Mouse (Mus musculus) kidney, adult 9 months (tissue): ENCODE measurements around the gene Camk1d.

Experiments used
- DNase-seq: peaks from one replicate; pipeline ENCODE4 v3.0.0; 2022

Camk1d gene

GRCm38 (mm10) chr2:5388381-5388780 is 325.9 kb downstream of the Camk1d start:
- no peak for DNase-seq

DNA sequence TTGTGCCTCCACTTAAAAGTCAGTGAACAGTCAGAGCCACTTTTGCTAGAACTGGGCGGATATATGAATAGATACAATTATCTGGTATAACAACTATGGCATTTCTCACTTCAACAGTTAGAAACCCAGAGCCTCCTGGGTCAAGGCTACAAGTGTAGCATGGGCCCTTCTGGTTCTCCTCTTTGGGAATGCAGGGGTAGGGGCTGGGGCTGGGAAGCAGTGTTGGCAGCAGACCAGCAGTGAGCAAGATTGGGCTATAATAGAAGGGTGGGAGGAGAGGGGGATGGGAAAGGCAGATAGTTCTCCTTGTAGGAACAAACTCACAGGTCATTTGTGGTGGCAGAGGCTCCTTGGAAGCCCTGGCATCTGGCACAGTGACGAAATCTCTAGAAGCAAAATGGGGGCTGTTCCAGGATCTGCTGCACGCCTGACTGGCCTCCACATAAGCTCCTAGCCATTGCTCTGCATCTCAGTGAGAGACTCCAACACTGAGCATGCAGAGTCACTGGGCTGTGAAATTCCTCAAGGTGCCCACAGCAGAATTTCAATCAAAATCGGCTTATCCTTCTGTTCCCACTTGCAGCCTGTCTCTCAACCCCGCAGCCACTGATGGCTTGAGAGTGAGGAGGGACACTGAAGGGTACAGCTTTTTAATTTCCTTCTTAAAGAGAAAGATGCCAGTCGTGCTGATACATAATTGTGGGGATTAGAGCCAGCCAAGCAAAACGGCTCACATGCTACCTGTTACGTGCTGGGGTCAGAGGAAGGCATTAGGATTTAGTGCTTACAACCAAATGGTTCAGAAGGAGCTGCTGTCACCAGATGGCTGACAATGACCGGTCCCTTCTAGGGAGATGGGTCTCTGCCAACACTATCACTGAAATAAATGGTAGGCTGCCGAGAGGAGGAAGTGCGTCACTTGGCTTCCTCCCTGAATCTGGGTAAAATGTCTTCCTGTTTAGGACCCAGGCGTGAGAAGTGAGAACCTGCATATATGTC is 332.3 kb downstream of the Camk1d start:
- peak; percentile 28 for DNase-seq

- no peak for DNase-seq
Observed at GRCm38 (mm10) chr2:5380973-5381372, 333.3 kb downstream of the Camk1d start.

DNA sequence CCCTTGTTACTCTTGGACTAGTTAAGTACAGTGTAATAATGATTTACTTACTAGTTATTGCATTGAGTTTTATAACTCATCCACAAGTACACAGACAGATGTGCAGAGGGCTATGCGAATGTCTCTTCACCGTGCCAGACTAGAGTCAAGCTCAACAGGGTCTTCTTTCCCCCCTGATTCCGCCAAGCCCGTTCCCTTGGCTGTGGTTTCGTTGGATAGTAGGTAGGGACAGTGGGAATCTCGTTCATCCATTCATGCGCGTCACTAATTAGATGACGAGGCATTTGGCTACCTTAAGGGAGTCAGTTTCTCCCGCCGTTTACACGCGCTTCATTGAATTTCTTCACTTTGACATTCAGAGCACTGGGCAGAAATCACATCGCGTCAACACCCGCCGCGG is 335.4 kb downstream of the Camk1d start:
- peak; percentile 51 for DNase-seq

DNA sequence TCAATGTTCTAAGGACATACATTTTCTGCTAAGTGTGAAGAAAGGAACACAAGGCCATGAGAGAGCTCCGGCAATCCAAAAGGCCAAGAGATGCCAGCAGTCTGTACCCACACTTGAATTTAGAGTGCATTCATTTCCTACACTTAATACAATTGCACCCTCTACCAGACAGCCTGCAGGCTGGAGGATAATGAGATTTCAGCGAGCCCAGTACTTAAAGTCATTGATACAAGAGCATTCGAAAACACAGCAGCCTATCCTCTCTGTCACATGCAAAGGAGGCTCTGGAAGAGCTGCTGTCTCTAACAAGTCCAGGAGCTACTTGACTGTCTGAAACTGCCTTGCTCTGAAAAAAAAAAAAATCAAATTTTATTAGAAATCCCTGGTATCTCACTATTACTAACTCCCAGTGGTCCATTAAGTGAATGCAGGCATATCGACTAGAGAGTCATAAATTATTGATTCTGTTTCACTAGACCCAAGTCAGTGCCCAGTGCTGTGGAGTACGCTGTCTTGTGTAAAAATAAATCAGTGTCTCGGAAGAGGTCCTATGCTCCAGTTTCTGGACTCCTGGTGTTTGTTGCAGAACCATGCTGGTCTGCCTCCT is 336.1 kb downstream of the Camk1d start:
- no peak for DNase-seq

- peak; percentile 5 for DNase-seq
Observed at GRCm38 (mm10) chr2:5372886-5373429, 341.4 kb downstream of the Camk1d start.

DNA sequence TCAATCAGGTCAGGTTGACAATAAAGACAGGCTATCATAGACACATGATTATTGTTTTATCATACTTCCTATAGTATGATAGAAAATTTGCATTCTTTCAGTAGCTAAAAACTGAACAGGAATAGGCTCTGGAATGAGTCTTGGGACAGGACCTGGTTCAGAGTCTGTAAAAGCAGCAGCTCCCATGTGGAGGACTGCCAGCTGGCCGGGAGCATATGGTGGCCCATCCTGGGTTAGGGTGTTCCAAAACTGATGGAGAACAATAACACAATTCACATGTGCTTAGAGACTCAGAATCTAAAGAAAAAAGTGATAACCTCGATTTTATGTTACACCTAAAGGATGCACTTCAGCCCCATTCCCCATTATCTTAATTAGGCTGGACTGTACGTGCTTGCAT is 343.0 kb downstream of the Camk1d start:
- DNase-seq: no peak

- no peak for DNase-seq
Observed at GRCm38 (mm10) chr2:5370591-5370990, 343.7 kb downstream of the Camk1d start.

GRCm38 (mm10) chr2:5363836-5364235 is 350.5 kb downstream of the Camk1d start:
- DNase-seq: no peak

- no peak for DNase-seq
Observed at GRCm38 (mm10) chr2:5358049-5358448, 356.3 kb downstream of the Camk1d start.

GRCm38 (mm10) chr2:5357056-5357455 is 357.3 kb downstream of the Camk1d start:
- no peak for DNase-seq

- DNase-seq: no peak
Observed at GRCm38 (mm10) chr2:5352821-5353522, 361.3 kb downstream of the Camk1d start.

DNA sequence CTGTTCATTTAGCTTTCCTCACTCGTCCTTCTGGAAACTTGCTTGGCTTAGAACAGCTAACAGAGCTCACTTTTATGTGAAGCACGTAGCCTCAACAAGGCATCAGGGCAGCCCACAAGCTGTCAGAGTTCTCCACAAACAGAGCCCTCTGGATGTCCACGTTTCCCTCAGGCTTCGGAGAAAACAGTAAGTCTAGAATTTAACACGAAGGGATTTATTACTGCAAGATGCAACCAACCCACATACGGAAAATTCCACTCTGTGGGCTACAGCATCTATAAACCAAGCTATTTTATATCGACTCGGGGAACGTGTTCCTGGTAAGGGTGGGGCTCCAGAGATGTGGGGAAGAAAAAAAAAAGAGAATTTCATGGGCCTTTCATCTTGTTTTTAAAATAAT is 369.0 kb downstream of the Camk1d start:
- no peak for DNase-seq

DNA sequence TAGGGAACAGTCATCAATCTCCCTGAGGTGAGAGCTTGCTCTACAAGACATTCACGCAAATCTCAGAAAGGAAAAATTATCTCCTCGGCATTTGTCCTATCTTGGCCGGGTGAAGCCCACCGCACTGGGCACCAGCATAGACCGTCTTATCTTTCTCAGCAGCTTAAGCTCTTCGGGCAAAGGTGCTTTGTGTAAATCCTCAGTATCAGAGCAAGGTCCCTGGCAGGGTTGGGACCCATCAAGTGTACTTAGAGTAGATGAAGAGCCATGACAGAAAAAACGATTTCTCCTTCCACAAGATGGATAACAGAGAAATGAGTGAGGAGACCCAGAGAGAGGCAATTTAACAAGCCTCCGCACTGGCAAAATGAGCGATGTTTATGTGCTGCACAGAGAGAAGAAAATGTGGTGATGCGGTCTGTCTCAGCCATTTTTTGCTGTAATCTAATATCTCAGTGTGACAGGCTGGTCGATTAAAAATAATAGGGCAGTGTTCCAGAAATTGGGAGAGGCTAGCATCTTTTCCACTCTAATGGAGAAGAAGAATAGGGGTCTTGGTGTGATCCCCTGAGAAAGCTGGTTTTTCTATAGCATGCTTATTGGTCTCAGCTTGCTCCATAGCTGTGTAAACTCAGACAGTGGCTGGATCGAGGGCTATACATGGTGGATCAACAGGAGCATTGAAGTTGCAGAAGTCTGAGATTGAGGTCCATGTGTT is 386.6 kb downstream of the Camk1d start:
- no peak for DNase-seq

DNA sequence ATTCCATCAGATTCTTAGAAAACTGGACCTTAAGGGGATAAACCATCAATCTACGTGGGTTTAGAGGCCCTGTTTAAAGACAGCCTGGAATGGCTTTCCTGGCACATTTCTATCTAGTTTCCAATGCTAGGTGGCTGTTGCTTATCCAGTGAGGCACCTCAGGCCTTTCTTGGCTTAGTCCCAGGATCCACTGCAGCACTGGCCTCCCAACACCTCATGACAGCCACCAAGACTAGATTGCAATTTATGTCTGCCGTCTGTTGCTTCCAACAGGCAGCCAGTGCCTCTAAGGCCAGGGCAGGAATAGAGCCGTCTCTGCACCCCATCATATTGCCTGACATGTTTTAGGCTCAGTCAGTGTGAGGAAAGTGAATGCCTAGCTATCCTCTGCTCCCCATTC is 389.5 kb downstream of the Camk1d start:
- no peak for DNase-seq

DNA sequence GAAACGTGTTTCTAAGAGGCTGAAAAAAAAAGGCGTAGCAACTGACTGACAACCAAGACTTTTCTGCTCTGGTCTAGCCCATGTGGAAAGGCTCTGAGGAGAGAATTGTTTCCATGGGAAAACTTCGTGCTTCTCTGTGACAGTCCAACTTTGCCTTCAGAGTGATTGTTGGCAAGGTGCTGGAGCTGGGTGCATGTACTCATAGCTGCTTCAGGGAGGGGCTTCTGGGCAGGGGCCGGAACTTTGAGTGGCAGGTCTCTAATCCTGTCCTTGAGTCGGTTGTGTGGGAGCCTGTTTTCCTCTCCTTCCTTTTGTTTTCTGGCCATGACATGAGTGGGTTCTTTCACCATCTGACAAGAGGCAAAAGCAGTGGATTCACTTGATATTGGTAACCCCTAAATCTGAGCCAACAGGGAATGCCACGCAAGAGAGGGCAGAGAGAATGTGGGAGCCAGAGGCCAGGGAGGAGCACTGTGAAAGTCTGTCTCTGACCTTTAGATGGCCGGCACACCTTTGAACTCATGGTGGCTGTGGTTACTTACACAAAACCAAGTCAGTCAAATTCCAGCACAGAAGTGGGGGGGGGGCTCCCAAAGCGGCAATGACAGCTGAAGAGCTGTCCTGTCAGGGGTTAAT is 392.5 kb downstream of the Camk1d start:
- DNase-seq: peak; percentile 42

DNA sequence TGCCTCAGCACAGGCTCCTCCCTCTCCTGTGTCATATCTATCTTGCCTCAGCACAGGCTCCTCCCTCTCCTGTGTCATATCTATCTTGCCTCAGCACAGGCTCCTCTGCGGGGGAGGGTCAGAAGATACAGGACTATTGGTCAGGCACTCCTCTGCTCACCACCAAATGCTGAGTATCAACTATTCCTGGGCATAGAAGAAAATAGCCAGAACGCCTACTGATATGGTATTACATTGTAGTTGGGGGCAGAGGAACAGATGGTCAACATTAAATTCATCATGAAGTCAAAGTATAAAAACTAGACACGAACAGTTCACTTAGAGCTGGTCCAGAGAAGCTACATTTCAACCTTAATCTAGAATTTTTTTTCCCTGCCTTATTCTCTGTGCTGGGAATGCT is 395.2 kb downstream of the Camk1d start:
- DNase-seq: no peak

- no peak for DNase-seq
Observed at GRCm38 (mm10) chr2:5316763-5317162, 397.6 kb downstream of the Camk1d start.

- no peak for DNase-seq
Observed at GRCm38 (mm10) chr2:5316217-5316616, 398.1 kb downstream of the Camk1d start.

GRCm38 (mm10) chr2:5315291-5315828 is 399.0 kb downstream of the Camk1d start:
- DNase-seq: no peak

DNA sequence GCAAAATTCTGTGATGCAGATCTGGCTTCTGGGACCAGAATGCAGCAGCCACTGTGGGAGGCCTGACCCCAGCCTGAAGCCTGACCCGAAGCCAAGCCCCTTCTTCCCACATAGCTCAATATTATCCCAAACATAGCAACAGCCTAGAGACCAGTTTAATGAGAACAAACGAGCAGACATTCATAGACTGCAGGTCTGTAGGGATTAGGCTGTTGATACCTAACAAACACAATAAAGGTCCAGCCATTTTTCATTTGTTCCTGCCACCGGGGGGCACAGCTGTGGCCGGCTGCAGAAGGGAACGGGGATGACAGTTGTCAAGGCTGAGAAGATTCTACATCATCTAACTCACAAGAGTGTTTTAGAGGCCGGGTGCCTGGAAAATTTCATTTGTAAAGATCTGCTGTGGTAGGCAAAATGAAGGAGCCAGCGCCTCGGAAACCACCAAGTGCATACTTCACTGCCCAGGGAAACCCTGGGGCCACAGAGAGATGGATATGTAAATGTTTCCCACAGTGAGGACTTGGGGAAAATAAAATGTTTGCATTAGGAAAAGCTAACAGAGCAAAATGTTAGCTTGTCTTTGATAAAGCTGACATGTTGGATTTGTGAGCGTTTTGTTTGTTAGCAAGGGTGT is 399.7 kb downstream of the Camk1d start:
- no peak for DNase-seq
